Mouse (Mus musculus) erythroblast, embryonic 14.5 days (primary cell): ENCODE results near the gene Gemin7.
"Not testable (repeated sequence)": the region's sequence is repeated elsewhere in the genome, so short reads cannot be mapped to it uniquely, and the experiment has no call there.

ENCODE experiments used
- GATA1 ChIP-seq: IDR thresholded peaks from 2 replicates; pipeline ENCODE4 v1.6.1; 2012; ENCODE audit warnings: low read length, inconsistent platforms, mixed read lengths
- TAL1 ChIP-seq: IDR thresholded peaks from 3 replicates; pipeline ENCODE4 v1.6.1; 2012; ENCODE audit warnings: low read length, inconsistent platforms, mixed read lengths

DNA sequence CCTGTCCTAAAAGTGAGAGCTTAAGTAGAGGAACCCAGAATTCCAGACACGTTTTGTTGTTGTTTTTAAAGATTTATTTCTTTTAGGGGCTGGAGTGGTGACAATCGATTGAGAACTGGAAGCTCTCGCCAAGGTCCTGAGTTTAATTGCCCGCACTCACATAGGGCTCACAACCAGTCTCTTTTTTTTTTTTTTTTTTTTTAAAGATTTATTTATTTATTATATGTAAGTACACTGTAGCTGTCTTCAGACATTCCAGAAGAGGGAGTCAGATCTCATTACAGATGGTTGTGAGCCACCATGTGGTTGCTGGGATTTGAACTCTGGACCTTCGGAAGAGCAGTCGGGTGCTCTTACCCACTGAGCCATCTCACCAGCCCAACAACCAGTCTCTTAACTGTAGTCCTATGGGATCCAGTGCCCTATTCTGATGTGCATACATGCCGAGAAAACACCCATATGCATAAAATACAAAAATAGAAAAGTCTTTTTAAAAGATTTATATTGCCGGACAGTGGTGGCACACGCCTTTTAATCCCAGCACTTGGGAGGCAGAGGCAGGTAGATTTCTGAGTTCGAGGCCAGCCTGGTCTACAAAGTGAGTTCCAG lies 27.3 kb upstream of the Gemin7 start:
- not testable (repeated sequence) for TF ChIP-seq GATA1, TAL1
